Mouse (Mus musculus) hindbrain, embryonic 13.5 days (tissue): Measurements from ENCODE around the gene Slc41a1. TPM values are rescaled to one million over a fixed set of nuclear protein-coding genes. Genes with fewer than 3 reads are reported as not detected.
"Not testable (repeated sequence)": the region's sequence is repeated elsewhere in the genome, so short reads cannot be mapped to it uniquely, and the experiment has no call there.

Experiments
- ATAC-seq: fragments of 200-750 bp; cut with Nextera tagmentation; 2 replicates; pipeline ENCODE4 v1.8.0; 2017; ENCODE audit warnings: moderate TSS enrichment; ENCODE audit not compliant: low FRiP score
- H3K27ac ChIP-seq: fragments of 300-500 bp; sonication (generic); 2 replicates; pipeline ENCODE4 v1.5.1; 2015; ENCODE audit warnings: inconsistent platforms, mild to moderate bottlenecking, moderate library complexity
- H3K27me3 ChIP-seq: fragments of 300-500 bp; sonication (generic); 2 replicates; pipeline ENCODE4 v1.6.1; 2015; ENCODE audit warnings: mild to moderate bottlenecking, inconsistent platforms
- H3K36me3 ChIP-seq: fragments of 300-500 bp; sonication (generic); 2 replicates; pipeline ENCODE4 v1.6.1; 2015; ENCODE audit warnings: mild to moderate bottlenecking, inconsistent platforms
- H3K4me1 ChIP-seq: fragments of 300-500 bp; sonication (generic); replicated peaks from 2 replicates; pipeline ENCODE4 v1.6.1; 2015; ENCODE audit warnings: inconsistent platforms
- H3K4me2 ChIP-seq: fragments of 300-500 bp; sonication (generic); 2 replicates; pipeline ENCODE4 v1.6.1; 2015; ENCODE audit warnings: inconsistent platforms, mild to moderate bottlenecking, moderate library complexity
- H3K4me3 ChIP-seq: fragments of 300-500 bp; sonication (generic); 2 replicates; pipeline ENCODE4 v1.5.1; 2015; ENCODE audit warnings: mild to moderate bottlenecking, inconsistent platforms
- H3K9ac ChIP-seq: fragments of 300-500 bp; sonication (generic); 2 replicates; pipeline ENCODE4 v1.6.1; 2015; ENCODE audit warnings: mild to moderate bottlenecking, inconsistent platforms
- H3K9me3 ChIP-seq: fragments of 300-500 bp; sonication (generic); 2 replicates; pipeline ENCODE4 v1.6.1; 2016; ENCODE audit warnings: inconsistent platforms
- WGBS: fragments of 180-500 bp; shearing (Covaris S2); methylation state at CpG from one replicate; pipeline ENCODE4 v1.1.7; 2015; 5-methylcytosine and 5-hydroxymethylcytosine counted together
- polyA plus RNA-seq: library from polyadenylated mRNA; unstranded; fragments of >200 nt; fragmentation: Nextera tagmentation; extraction: Ambion mirVana; gene quantifications from 2 replicates; pipeline ENCODE4 v1.2.1, GENCODE M21; 2015

Gene Slc41a1
- polyA plus RNA-seq, 1 experiment from 2014 or later: 13.6 TPM

DNA sequence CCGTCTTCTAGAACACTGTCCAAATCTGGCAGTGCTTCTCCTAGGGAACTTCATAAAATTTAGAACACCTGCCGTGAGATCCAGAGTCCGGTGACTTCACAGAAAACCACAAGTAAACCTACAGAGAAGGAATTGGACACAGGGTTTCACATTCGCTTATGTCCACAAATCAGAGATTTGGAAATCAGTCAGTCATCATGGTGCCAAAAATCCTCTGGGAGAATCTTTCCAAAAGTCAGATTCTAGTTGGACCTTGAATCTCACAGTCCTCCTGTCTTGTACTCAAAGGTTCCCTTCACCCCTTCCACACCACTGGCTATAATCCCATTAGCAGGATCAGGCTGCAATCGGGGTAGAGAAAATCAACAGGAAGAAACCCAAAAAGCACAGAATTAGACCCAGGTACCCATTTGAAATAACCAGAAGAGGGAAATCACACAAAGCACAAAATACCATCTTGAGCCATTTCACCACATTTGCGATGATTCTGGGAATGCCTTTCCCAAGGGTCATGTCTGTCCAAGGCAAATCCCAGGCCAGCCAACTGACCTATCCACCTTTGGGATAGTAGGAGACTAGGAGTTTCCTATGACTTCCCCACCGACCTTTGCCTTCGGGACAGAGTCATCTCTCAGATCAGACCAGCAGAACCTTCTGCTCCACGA, 14.5 kb upstream of the Slc41a1 start:
- Histone ChIP-seq H3K4me1 (no peaks in the 10 kb centered on the region), H3K27me3 (no peaks in the 10 kb centered on the region), H3K9me3 (no peaks in the 10 kb centered on the region), H3K4me2 (no peak overlapping the region), H3K36me3 (no peaks in the 10 kb centered on the region), H3K27ac (no peak overlapping the region), H3K9ac (no peak overlapping the region), H3K4me3 (no peak overlapping the region)
- 91% methylated on average over 9 of the region's 9 CpGs for WGBS
- ATAC-seq: no peak

DNA sequence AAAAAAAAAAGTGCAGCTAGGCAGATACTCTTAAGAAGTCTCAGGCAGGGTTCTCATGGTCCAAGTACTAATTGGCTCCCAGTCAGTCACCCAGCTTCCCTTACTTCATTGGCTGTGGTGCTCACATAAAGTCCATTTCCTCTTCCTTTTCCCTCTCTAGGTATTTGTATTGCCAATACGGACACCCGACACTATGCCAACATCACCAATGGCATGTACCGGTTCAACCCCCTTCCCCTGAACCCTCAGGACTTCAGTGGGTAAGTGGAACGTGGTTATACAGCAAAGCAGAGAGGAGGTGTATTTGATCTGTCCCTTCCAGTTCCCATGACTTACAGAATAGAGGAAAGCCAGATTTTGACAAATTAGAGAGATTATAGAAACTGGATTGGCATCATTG, 13.6 kb upstream of the Slc41a1 start:
- Histone ChIP-seq H3K9me3 (no peaks in the 10 kb centered on the region), H3K27me3 (no peaks in the 10 kb centered on the region), H3K36me3 (no peaks in the 10 kb centered on the region), H3K27ac (no peak overlapping the region), H3K4me1 (no peaks in the 10 kb centered on the region), H3K4me3 (no peak overlapping the region), H3K4me2 (no peak overlapping the region), H3K9ac (no peak overlapping the region)
- ATAC-seq: no peak
- 92% methylated on average over 4 of the region's 4 CpGs for WGBS

DNA sequence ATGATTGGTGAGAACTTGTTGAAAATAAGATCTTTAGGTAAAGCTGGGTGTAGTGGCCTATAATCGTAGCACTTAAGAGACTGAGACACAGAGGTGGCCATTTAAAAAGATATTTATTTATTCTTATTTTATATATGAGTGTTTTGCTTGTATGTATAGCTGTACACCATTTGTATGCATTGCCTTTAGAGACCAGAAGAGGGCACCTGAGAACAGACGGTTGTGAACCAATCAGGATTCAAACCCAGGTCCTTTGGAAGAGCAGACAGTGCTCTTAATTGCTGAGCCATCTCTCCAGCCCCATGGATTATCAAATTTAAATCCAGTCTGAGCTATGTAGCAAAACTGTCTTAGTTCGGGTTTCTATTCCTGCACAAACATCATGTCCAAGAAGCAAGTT, 13.1 kb upstream of the Slc41a1 start:
- H3K27ac ChIP-seq: no peak overlapping the region
- no peaks in the 10 kb centered on the region for H3K4me1 ChIP-seq
- no peak overlapping the region for H3K9ac ChIP-seq
- H3K27me3 ChIP-seq: no peaks in the 10 kb centered on the region
- peaks cover under 1% of the 10 kb centered on the region; the same call in 1 of the 2 replicates for H3K9me3 ChIP-seq
- WGBS: 89% methylated on average over 3 of the region's 3 CpGs
- ATAC-seq: no peak
- no peak overlapping the region for H3K4me2 ChIP-seq
- H3K36me3 ChIP-seq: no peaks in the 10 kb centered on the region
- no peak overlapping the region for H3K4me3 ChIP-seq

DNA sequence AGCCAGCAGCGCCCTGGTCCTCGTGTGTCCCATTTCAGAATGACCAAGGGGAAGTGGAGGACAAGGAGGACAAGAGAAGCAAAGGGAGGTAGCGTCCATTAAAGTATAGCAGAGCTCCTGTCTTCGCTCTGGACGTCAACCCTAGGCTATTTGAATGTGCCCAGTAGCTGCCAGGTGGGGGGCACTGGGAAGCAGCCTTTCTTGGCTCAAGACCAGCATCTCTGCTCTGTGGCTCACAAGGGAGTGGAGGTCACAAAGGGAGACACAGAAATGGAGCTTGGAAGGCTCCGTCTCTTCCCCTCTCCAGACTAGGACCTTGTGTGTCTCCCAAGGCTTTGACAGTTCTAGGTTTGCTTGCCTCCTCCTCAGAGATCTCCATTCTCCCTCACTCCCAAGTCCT, 10.4 kb upstream of the Slc41a1 start:
- H3K4me3 ChIP-seq: no peak overlapping the region
- no peak overlapping the region for H3K9ac ChIP-seq
- 75% methylated on average over 6 of the region's 6 CpGs for WGBS
- ATAC-seq: no peak
- no peaks in the 10 kb centered on the region for H3K36me3 ChIP-seq
- peaks cover 6% of the 10 kb centered on the region; the same call in 1 of the 2 replicates for H3K9me3 ChIP-seq
- no peak overlapping the region for H3K27ac ChIP-seq
- H3K4me1 ChIP-seq: no peaks in the 10 kb centered on the region
- H3K27me3 ChIP-seq: no peaks in the 10 kb centered on the region
- no peak overlapping the region for H3K4me2 ChIP-seq

DNA sequence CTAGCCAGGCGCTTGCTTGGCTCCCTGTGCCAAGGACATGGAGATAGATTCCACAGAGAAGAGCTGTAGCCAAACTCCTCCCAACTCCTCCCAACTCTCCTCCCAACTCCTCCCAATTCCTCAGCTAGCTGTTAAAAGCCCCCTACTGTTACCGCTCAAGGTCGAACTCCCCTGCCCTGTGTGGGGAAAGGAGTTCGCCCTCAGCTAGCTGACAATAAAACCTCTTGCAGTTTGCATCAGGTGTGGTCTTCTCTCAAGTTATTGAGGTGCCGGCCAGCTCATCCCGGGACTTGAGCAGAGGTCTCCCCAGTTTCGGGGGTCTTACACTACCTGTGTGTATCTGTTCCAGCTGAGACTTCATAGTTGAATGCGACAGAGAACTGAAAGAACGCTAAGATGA, 6.9 kb upstream of the Slc41a1 start:
- not testable (repeated sequence) for H3K27ac ChIP-seq

GRCm38 (mm10) chr1:131820887-131821328, 6.4 kb upstream of the Slc41a1 start:
- Histone ChIP-seq H3K4me3 (no peak overlapping the region), H3K27ac (no peak overlapping the region), H3K9ac (no peak overlapping the region), H3K27me3 (0 out of 2 replicates have a peak, but pooled peaks cover 2% of the 10 kb centered on the region), H3K36me3 (no peaks in the 10 kb centered on the region), H3K4me1 (no peaks in the 10 kb centered on the region), H3K4me2 (no peak overlapping the region), H3K9me3 (peaks cover 6% of the 10 kb centered on the region; the same call in 1 of the 2 replicates)
- no peak for ATAC-seq
- WGBS: 78% methylated on average over 10 of the region's 10 CpGs

More for the DNA sequence above, 6.9 kb upstream of the Slc41a1 start:
- not testable (repeated sequence) for ATAC-seq, H3K4me2 ChIP-seq, H3K9me3 ChIP-seq, H3K9ac ChIP-seq, H3K36me3 ChIP-seq, H3K4me1 ChIP-seq, H3K27me3 ChIP-seq, H3K4me3 ChIP-seq
- WGBS: 77% methylated on average over 9 of the region's 9 CpGs

- Histone ChIP-seq H3K27ac (no peak overlapping the region), H3K4me3 (no peak overlapping the region), H3K4me2 (no peak overlapping the region), H3K36me3 (no peaks in the 10 kb centered on the region), H3K27me3 (0 out of 2 replicates have a peak, but pooled peaks cover 2% of the 10 kb centered on the region), H3K4me1 (peaks cover 5% of the 10 kb centered on the region; the same call in 1 of the 2 replicates), H3K9me3 (peaks cover 6% of the 10 kb centered on the region; the same call in 1 of the 2 replicates), H3K9ac (no peak overlapping the region)
- WGBS: 80% methylated on average over 8 of the region's 8 CpGs
- no peak for ATAC-seq
These were observed 5.0 kb upstream of the Slc41a1 start for GRCm38 (mm10) chr1:131822292-131822691.

DNA sequence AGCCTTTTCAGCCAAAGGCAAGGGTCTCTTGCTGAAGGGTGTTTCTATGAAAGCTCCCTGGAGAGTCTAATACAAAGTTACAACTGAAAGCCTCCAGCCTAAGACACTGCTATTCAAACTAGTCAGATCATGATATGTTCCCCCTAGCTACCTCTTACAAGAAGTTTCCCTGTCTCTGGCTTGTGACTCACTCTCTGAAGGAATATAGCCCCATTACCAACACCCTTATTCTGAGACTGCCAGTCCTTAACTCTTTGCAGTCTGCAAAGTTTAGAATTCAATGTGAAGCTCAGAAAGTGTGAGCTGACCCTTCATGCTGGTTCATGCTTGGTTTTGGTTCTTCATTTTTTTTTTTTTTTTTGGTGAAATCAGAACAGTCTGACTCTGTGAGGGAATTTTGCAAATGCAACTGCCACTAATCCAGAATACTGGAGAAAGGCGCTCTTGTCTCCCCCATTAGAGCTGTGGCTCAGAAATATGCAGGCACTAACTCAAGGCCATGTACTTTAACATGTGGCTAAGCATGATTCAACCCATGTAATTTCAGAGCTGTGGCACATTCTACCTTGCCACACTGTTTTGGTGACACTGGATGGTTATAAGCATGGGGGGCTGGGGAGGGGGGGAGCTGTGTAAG, 4.3 kb upstream of the Slc41a1 start:
- Histone ChIP-seq H3K27ac (no peak overlapping the region), H3K36me3 (no peaks in the 10 kb centered on the region), H3K4me3 (no peak overlapping the region), H3K27me3 (0 out of 2 replicates have a peak, but pooled peaks cover 2% of the 10 kb centered on the region), H3K4me2 (no peak overlapping the region), H3K9me3 (peaks cover 6% of the 10 kb centered on the region; the same call in 1 of the 2 replicates), H3K9ac (no peak overlapping the region), H3K4me1 (peaks cover 6% of the 10 kb centered on the region; the same call in 1 of the 2 replicates)
- no peak for ATAC-seq
- 97% methylated on average over 1 of the region's 1 CpGs for WGBS

- no peak overlapping the region for H3K27ac ChIP-seq
- peaks cover 8% of the 10 kb centered on the region for H3K4me1 ChIP-seq
- H3K27me3 ChIP-seq: 0 out of 2 replicates have a peak, but pooled peaks cover 2% of the 10 kb centered on the region
- H3K4me3 ChIP-seq: no peak overlapping the region
- no peak overlapping the region for H3K4me2 ChIP-seq
- 75% methylated on average over 5 of the region's 5 CpGs for WGBS
- no peak overlapping the region for H3K9ac ChIP-seq
- peaks cover 6% of the 10 kb centered on the region; the same call in 1 of the 2 replicates for H3K9me3 ChIP-seq
- no peaks in the 10 kb centered on the region for H3K36me3 ChIP-seq
- ATAC-seq: no peak
These were observed 3.7 kb upstream of the Slc41a1 start for GRCm38 (mm10) chr1:131823563-131823962.

DNA sequence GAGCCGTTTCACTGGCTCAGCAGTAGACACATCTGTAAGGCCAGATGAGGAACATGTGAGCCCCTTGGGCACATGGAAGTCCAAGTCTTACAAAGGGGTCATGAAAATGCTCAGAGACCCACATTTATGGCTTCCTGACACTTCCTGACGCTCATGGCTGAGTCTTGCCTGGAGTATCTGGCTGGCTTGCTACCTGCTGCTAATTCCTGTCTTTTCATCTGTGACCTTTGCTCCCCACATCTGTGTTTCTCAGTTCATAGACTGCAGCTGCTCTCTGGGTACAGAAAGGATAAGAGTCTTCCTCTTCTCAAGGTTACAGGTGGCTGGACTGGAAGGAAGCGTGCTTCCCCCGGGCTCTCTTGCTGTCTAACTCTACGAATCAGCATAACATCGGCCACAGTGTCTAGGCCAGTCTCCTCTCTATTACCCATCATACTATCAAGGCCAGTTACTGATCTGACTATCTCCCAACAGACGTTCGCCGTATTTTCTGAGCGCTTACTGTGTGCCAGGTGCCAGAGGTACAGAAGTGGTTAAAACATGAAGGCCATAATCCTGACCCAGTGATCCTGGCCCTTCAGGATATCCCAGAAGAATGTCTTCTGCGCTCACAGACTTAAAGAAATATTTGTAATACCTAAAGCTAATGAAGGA, 2.6 kb upstream of the Slc41a1 start:
- Histone ChIP-seq H3K27ac (no peak overlapping the region), H3K36me3 (no peaks in the 10 kb centered on the region), H3K9me3 (0 out of 2 replicates have a peak, but pooled peaks cover under 1% of the 10 kb centered on the region), H3K4me1 (peaks cover 19% of the 10 kb centered on the region), H3K27me3 (0 out of 2 replicates have a peak, but pooled peaks cover 2% of the 10 kb centered on the region), H3K9ac (no peak overlapping the region), H3K4me3 (no peak overlapping the region), H3K4me2 (no peak overlapping the region)
- ATAC-seq: no peak
- 90% methylated on average over 11 of the region's 11 CpGs for WGBS

DNA sequence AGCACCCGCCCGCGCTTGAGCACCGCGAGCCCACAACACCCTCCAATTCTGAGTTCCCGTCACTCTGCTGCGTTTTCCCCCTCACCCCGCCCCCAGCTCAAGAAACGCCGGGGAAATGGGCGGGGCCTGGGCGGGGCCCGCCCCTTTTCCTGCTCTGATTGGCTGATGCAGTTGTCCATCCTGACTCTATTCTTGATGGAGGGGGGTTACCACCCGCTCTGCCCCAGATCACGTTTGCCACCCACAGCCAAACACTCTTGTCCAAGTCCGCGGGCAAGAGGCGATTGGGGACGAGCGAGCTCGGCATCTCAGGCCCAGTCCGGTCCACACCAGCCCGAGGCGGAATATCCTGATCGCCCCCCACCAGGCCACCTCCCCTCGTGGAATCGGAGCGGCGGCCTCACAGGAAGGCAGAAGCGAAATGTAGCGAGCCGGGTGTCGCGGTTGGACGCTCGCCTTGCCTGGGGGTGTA, 530 bp downstream of the Slc41a1 start:
- peak; percentile 96 for ATAC-seq
- no peaks in the 10 kb centered on the region for H3K9me3 ChIP-seq
- peak overlapping the region; percentile 76 for H3K4me3 ChIP-seq
- peak overlapping the region; percentile 87 for H3K9ac ChIP-seq
- H3K4me2 ChIP-seq: peak overlapping the region; percentile 82
- H3K27ac ChIP-seq: peak overlapping the region; percentile 86
- H3K36me3 ChIP-seq: peaks cover 9% of the 10 kb centered on the region; the same call in 1 of the 2 replicates
- H3K27me3 ChIP-seq: 0 out of 2 replicates have a peak, but pooled peaks cover 2% of the 10 kb centered on the region
- H3K4me1 ChIP-seq: peaks cover 51% of the 10 kb centered on the region
- WGBS: under 1% methylated on average over 36 of the region's 36 CpGs
